ENCODE assay signal across 8 mouse cellular contexts in the genomic region with DNA sequence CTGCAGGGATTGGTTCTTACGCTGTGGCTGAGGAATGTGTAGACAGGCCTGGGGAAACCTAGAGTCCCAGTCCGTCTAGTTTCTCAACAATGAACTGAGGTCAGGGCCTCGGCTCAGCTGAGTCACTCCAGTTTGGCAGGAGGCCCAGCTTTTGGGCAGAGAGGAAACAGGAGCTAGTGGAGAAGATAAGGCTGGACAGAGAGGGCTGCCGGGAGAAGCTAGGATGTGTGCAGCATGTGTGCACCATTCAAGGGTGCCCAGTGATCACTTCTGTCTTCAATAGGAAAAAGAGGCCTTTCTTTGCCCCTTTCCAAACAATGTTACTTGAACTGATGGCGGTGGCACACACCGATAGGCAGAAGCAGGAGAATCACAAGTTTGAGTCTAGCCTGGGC. TPM values are rescaled to one million over a fixed set of nuclear protein-coding genes. Genes with fewer than 3 reads are reported as not detected.
DNase-seq lines count a peak whose midpoint lies in the region; ATAC-seq and TF ChIP-seq lines count a peak whose summit lies in the region.

No protein-coding gene starts in this region.

- H3K9ac ChIP-seq in kidney, embryonic 15.5 days: no peak overlapping the region

- ATAC-seq in G1E (ENCODE audit: extremely low read depth, insufficient number of reproducible peaks, low FRiP score, poor library complexity, severe bottlenecking): peak; percentile 47
- peak; percentile 16; the same call in 1 of the 2 replicates for ATAC-seq in kidney, embryonic 15.5 days (replicated peaks; ENCODE audit: low FRiP score)

- H3K27ac ChIP-seq in kidney, embryonic 15.5 days: peak overlapping the region; percentile 71
- no peak overlapping the region for H3K27ac ChIP-seq in midbrain, embryonic 10.5 days (replicated peaks)

- H3K4me1 ChIP-seq in G1E (ENCODE audit: insufficient read depth, low read depth, low read length): peaks cover 42% of the 10 kb centered on the region
- peaks cover 29% of the 10 kb centered on the region for H3K4me1 ChIP-seq in kidney, embryonic 15.5 days
- peaks cover 18% of the 10 kb centered on the region for H3K4me1 ChIP-seq in midbrain, embryonic 10.5 days

- peaks cover 45% of the 10 kb centered on the region for H3K36me3 ChIP-seq in G1E (replicated peaks)
- peaks cover 19% of the 10 kb centered on the region for H3K36me3 ChIP-seq in kidney, embryonic 15.5 days
- peaks cover 16% of the 10 kb centered on the region for H3K36me3 ChIP-seq in midbrain, embryonic 10.5 days

- H3K9me3 ChIP-seq in G1E (replicated peaks): no peaks in the 10 kb centered on the region
- no peaks in the 10 kb centered on the region for H3K9me3 ChIP-seq in kidney, embryonic 15.5 days (replicated peaks)
- H3K9me3 ChIP-seq in midbrain, embryonic 10.5 days (replicated peaks): no peaks in the 10 kb centered on the region

- no peak overlapping the region for H3K4me2 ChIP-seq in kidney, embryonic 15.5 days

- WGBS in kidney, embryonic 15.5 days: 50% methylated on average over 6 of the region's 6 CpGs
- WGBS in midbrain, embryonic 10.5 days: 82% methylated on average over 6 of the region's 6 CpGs

- intact Hi-C loops in gastrocnemius, postnatal 36 days (cut with DNase I): no loop called here

- H3K4me3 ChIP-seq in G1E (ENCODE audit: low read depth, low read length): no peak overlapping the region
- H3K4me3 ChIP-seq in kidney, embryonic 15.5 days (replicated peaks): no peak overlapping the region
- H3K4me3 ChIP-seq in midbrain, embryonic 10.5 days: no peak overlapping the region

- TF ChIP-seq CTCF in G1E (IDR thresholded peaks at IDR 0.05; ENCODE audit: low read depth, low read length): no peak

- no peaks in the 10 kb centered on the region for H3K27me3 ChIP-seq in G1E (ENCODE audit: insufficient read depth, low read length)
- no peaks in the 10 kb centered on the region for H3K27me3 ChIP-seq in kidney, embryonic 15.5 days
- no peaks in the 10 kb centered on the region for H3K27me3 ChIP-seq in midbrain, embryonic 10.5 days (ENCODE audit: low read depth, poor library complexity, severe bottlenecking)

- peak; percentile 26 for DNase-seq in G1E (ENCODE audit: low spot score)
- DNase-seq in adrenal gland, postnatal 14 days: peak; percentile 97
- DNase-seq in gastrocnemius, postnatal 36 days: peak; percentile 70 to 89
- DNase-seq in lung, postnatal 4 days: peak; percentile 93 to 96
- DNase-seq in urinary bladder, adult 2 months (ENCODE audit: low spot score): peak; percentile 75
- DNase-seq in midbrain, embryonic 10.5 days (ENCODE audit: low spot score): no peak
- no peak for DNase-seq in right cerebral cortex, postnatal 36 days (ENCODE audit: low spot score in 2 of 2)

RNA-seq across cellular contexts. Expression of a gene that starts 3.2 kb away (rescaled TPM):
- total RNA-seq in G1E (2014; fragmentation: Nextera tagmentation) (1.8 and 3.8 TPM in 2 replicates), G1E (2017) (0.64 and 0.98 TPM in 2 replicates)
- polyA plus RNA-seq in G1E (2012): 0.21 and 0.31 TPM in 2 replicates
- total RNA-seq in adrenal gland, postnatal 14 days (2021): 6.5 and 8.5 TPM in 2 replicates
- under 1 TPM in 1 of 2 experiments, not detected in 1; 0.30 TPM for total RNA-seq in gastrocnemius, postnatal 36 days (2021)
- 5.5 and 5.9 TPM in 2 replicates for polyA plus RNA-seq in kidney, embryonic 15.5 days (2015; fragmentation: Nextera tagmentation; extraction: Ambion mirVana)
- polyA plus RNA-seq in urinary bladder, adult 2 months (2012; rRNA removed): 8.8 and 9.4 TPM in 2 replicates
- 4.2 and 4.6 TPM in 2 replicates for polyA plus RNA-seq in midbrain, embryonic 10.5 days (2016; fragmentation: Nextera tagmentation; extraction: Ambion mirVana)

RNA-seq across cellular contexts. Expression of a gene that starts 3.3 kb away (rescaled TPM):
- total RNA-seq in G1E (2014; fragmentation: Nextera tagmentation) (12.8 and 17.6 TPM in 2 replicates), G1E (2017) (9.0 and 17.1 TPM in 2 replicates)
- polyA plus RNA-seq in G1E (2012): 11.3 and 15.9 TPM in 2 replicates
- 203 and 258 TPM in 2 replicates for total RNA-seq in adrenal gland, postnatal 14 days (2021)
- 10 to 100 TPM in 1 of 2 experiments, 1 to 10 TPM in 1; 7.8 to 10.5 TPM for total RNA-seq in gastrocnemius, postnatal 36 days (2021)
- polyA plus RNA-seq in kidney, embryonic 15.5 days (2015; fragmentation: Nextera tagmentation; extraction: Ambion mirVana): 59.2 and 61.0 TPM in 2 replicates
- 93.0 and 101 TPM in 2 replicates for polyA plus RNA-seq in urinary bladder, adult 2 months (2012; rRNA removed)
- 39.0 and 39.2 TPM in 2 replicates for polyA plus RNA-seq in midbrain, embryonic 10.5 days (2016; fragmentation: Nextera tagmentation; extraction: Ambion mirVana)

RNA-seq across cellular contexts. Expression of a gene that starts 6.1 kb away (rescaled TPM):
- total RNA-seq in G1E (2014; fragmentation: Nextera tagmentation) (3.7 and 6.8 TPM in 2 replicates), G1E (2017) (7.0 TPM in 2 replicates)
- 4.9 and 8.5 TPM in 2 replicates for polyA plus RNA-seq in G1E (2012)
- 30.2 and 35.6 TPM in 2 replicates for total RNA-seq in adrenal gland, postnatal 14 days (2021)
- total RNA-seq in gastrocnemius, postnatal 36 days (2021): 1 to 10 TPM; 2.3 to 4.1 TPM
- 11.0 and 11.3 TPM in 2 replicates for polyA plus RNA-seq in kidney, embryonic 15.5 days (2015; fragmentation: Nextera tagmentation; extraction: Ambion mirVana)
- polyA plus RNA-seq in urinary bladder, adult 2 months (2012; rRNA removed): 54.4 and 59.9 TPM in 2 replicates
- 8.3 and 9.7 TPM in 2 replicates for polyA plus RNA-seq in midbrain, embryonic 10.5 days (2016; fragmentation: Nextera tagmentation; extraction: Ambion mirVana)

RNA-seq across cellular contexts. Expression of a gene that starts 12.7 kb away (rescaled TPM):
- total RNA-seq in G1E (2014; fragmentation: Nextera tagmentation) (1.6 and 5.3 TPM in 2 replicates), G1E (2017) (0.41 and 0.44 TPM in 2 replicates)
- polyA plus RNA-seq in G1E (2012): 5.8 and 7.6 TPM in 2 replicates
- total RNA-seq in adrenal gland, postnatal 14 days (2021): 25.5 and 31.0 TPM in 2 replicates
- under 1 TPM; 0.49 to 0.64 TPM for total RNA-seq in gastrocnemius, postnatal 36 days (2021)
- polyA plus RNA-seq in kidney, embryonic 15.5 days (2015; fragmentation: Nextera tagmentation; extraction: Ambion mirVana): 7.9 and 11.3 TPM in 2 replicates
- 14.5 and 17.1 TPM in 2 replicates for polyA plus RNA-seq in urinary bladder, adult 2 months (2012; rRNA removed)
- polyA plus RNA-seq in midbrain, embryonic 10.5 days (2016; fragmentation: Nextera tagmentation; extraction: Ambion mirVana): 14.7 and 22.4 TPM in 2 replicates

RNA-seq across cellular contexts. Expression of a gene that starts 31.5 kb away (rescaled TPM):
- total RNA-seq in G1E (2014; fragmentation: Nextera tagmentation): 11.8 and 12.4 TPM in 2 replicates
- 10.9 and 12.8 TPM in 2 replicates for total RNA-seq in G1E (2017)
- 12.6 and 14.5 TPM in 2 replicates for polyA plus RNA-seq in G1E (2012)
- 13.1 and 13.7 TPM in 2 replicates for total RNA-seq in adrenal gland, postnatal 14 days (2021)
- 1 to 10 TPM; 1.4 to 2.2 TPM for total RNA-seq in gastrocnemius, postnatal 36 days (2021)
- 7.9 and 12.6 TPM in 2 replicates for polyA plus RNA-seq in kidney, embryonic 15.5 days (2015; fragmentation: Nextera tagmentation; extraction: Ambion mirVana)
- 4.6 and 6.4 TPM in 2 replicates for polyA plus RNA-seq in urinary bladder, adult 2 months (2012; rRNA removed)
- 8.1 and 8.6 TPM in 2 replicates for polyA plus RNA-seq in midbrain, embryonic 10.5 days (2016; fragmentation: Nextera tagmentation; extraction: Ambion mirVana)

Comparison
In these comparisons a context has a peak if more than half of its experiments do, and no peak if none do; other contexts are left out.
1. DNase-seq: peak in G1E (single experiment), adrenal gland, postnatal 14 days (single experiment), gastrocnemius, postnatal 36 days (2 of 2), lung, postnatal 4 days (2 of 2) and urinary bladder, adult 2 months (single experiment); none in midbrain, embryonic 10.5 days (single experiment) and right cerebral cortex, postnatal 36 days (0 of 2).